Mouse (Mus musculus) forebrain, postnatal 0 days (tissue): ENCODE measurements around the gene Gimap7. TPM values are rescaled to one million over a fixed set of nuclear protein-coding genes. Genes with fewer than 3 reads are reported as not detected.
"Not testable (repeated sequence)": the region's sequence is repeated elsewhere in the genome, so short reads cannot be mapped to it uniquely, and the experiment has no call there.

ENCODE experiments used
- ATAC-seq: fragments of 200-750 bp; cut with Nextera tagmentation; 2 replicates; pipeline ENCODE4 v1.8.0; 2017; ENCODE audit warnings: mild to moderate bottlenecking, moderate library complexity
- DNase-seq: peaks from one replicate; pipeline ENCODE4 v3.0.0-alpha.2; 2015
- H3K27ac ChIP-seq: fragments of 300-500 bp; sonication (generic); 2 replicates; pipeline ENCODE4 v1.5.1; 2014; ENCODE audit warnings: low read depth, mild to moderate bottlenecking, antibody characterized with exemption, low read length, moderate library complexity, mixed read lengths
- H3K27me3 ChIP-seq: fragments of 300-500 bp; sonication (generic); 2 replicates; pipeline ENCODE4 v1.6.1; 2014; ENCODE audit warnings: mild to moderate bottlenecking, low read length, mixed read lengths; ENCODE audit not compliant: insufficient read depth
- H3K36me3 ChIP-seq: fragments of 300-500 bp; sonication (generic); 2 replicates; pipeline ENCODE4 v1.6.1; 2014; ENCODE audit warnings: mild to moderate bottlenecking, moderate library complexity; ENCODE audit not compliant: insufficient read depth
- H3K4me1 ChIP-seq: fragments of 300-500 bp; sonication (generic); 2 replicates; pipeline ENCODE4 v1.6.1; 2014; ENCODE audit warnings: antibody characterized with exemption; ENCODE audit not compliant: insufficient read depth
- H3K4me2 ChIP-seq: fragments of 300-500 bp; sonication (generic); 2 replicates; pipeline ENCODE4 v1.6.1; 2014; ENCODE audit warnings: low read depth, mild to moderate bottlenecking, moderate library complexity
- H3K4me3 ChIP-seq: fragments of 300-500 bp; sonication (generic); 2 replicates; pipeline ENCODE4 v1.5.1; 2014; ENCODE audit warnings: low read depth, low read length, mixed read lengths
- H3K9ac ChIP-seq: fragments of 300-500 bp; sonication (generic); 2 replicates; pipeline ENCODE4 v1.6.1; 2014; ENCODE audit warnings: mild to moderate bottlenecking
- H3K9me3 ChIP-seq: fragments of 300-500 bp; sonication (generic); 2 replicates; pipeline ENCODE4 v1.6.1; 2016; ENCODE audit warnings: low read length
- CTCF ChIP-seq: sonication (generic); IDR thresholded peaks from 2 replicates; pipeline ENCODE4 v1.5.1; 2016; ENCODE audit warnings: antibody characterized with exemption, control low read depth, low read depth
- WGBS: fragments of 180-500 bp; shearing (Covaris S2); extraction: QIAGEN DNeasy Blood & Tissue Kit; methylation state at CpG from one replicate; pipeline ENCODE4 v1.1.7; 2014; 5-methylcytosine and 5-hydroxymethylcytosine counted together
- polyA plus RNA-seq: library from polyadenylated mRNA; unstranded; fragments of >200 nt; fragmentation: Nextera tagmentation; extraction: Ambion mirVana; gene quantifications from 2 replicates; pipeline ENCODE4 v1.2.1, GENCODE M21; 2015
- total RNA-seq: library from RNA; depleted of rRNA; stranded (reverse); fragments of >200 nt; gene quantifications from 2 replicates; pipeline ENCODE4 v1.2.3, GENCODE M21; 2014

Gimap7 gene
- total and polyA plus RNA-seq, 2 experiments from 2014 or later = not detected

- Histone ChIP-seq H3K27ac (no peak overlapping the region), H3K4me2 (no peak overlapping the region), H3K9me3 (no peaks in the 10 kb centered on the region), H3K4me3 (no peak overlapping the region), H3K27me3 (no peaks in the 10 kb centered on the region), H3K4me1 (no peaks in the 10 kb centered on the region), H3K9ac (no peak overlapping the region), H3K36me3 (no peaks in the 10 kb centered on the region)
- TF ChIP-seq CTCF = no peak
- ATAC-seq = no peak
- no peak for DNase-seq
- WGBS = 92% methylated on average over 17 of the region's 17 CpGs
Observed at GRCm38 (mm10) chr6:48677492-48678345, 40.7 kb upstream of the Gimap7 start.

- Histone ChIP-seq H3K4me1 (no peaks in the 10 kb centered on the region), H3K9me3 (no peaks in the 10 kb centered on the region), H3K9ac (no peak overlapping the region), H3K27me3 (no peaks in the 10 kb centered on the region), H3K36me3 (no peaks in the 10 kb centered on the region), H3K27ac (no peak overlapping the region), H3K4me2 (no peak overlapping the region), H3K4me3 (no peak overlapping the region)
- ATAC-seq (no peak), DNase-seq (no peak)
- no peak for TF ChIP-seq CTCF
- WGBS = 92% methylated on average over 4 of the region's 4 CpGs
Observed at GRCm38 (mm10) chr6:48678391-48678790, 40.0 kb upstream of the Gimap7 start.

- Histone ChIP-seq H3K27me3 (no peaks in the 10 kb centered on the region), H3K27ac (no peak overlapping the region), H3K4me3 (no peak overlapping the region), H3K36me3 (no peaks in the 10 kb centered on the region), H3K9me3 (no peaks in the 10 kb centered on the region), H3K9ac (no peak overlapping the region), H3K4me1 (no peaks in the 10 kb centered on the region), H3K4me2 (no peak overlapping the region)
- DNase-seq (no peak), ATAC-seq (no peak)
- WGBS = 86% methylated on average over 6 of the region's 6 CpGs
- TF ChIP-seq CTCF = no peak
Observed at GRCm38 (mm10) chr6:48679701-48680100, 38.7 kb upstream of the Gimap7 start.

GRCm38 (mm10) chr6:48680421-48680820 is 38.0 kb upstream of the Gimap7 start:
- WGBS = 85% methylated on average over 5 of the region's 5 CpGs

DNA sequence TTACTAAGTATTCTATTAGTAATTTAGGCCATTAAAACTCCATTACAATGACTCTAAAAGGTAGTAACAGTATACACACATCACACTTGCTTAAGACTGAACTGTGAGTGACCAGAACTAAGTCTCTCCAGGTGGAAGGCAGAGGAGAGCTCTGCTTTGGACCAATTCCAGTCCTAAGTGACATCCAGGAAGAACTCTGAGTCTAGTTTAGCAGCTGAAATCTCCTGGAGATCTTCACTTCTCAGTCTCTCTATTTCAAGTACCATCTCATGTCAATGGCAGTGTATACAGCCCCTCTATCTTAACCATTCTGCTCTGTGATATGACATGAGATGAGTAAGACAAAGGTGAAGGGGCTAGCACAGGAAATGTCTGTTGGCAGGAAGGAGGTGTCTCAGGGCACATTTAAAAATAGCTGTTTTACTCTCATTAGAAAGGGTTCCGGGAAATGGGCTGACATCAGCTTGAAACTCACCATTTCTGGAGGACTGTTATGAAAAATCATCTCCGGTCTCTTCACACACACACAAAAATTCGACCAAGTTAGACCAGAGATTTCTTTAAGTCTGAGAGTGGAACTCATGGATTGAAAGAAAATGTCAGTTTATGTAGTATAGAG is 36.8 kb upstream of the Gimap7 start:
- Histone ChIP-seq H3K4me3 (no peak overlapping the region), H3K9ac (no peak overlapping the region), H3K4me2 (no peak overlapping the region), H3K9me3 (no peaks in the 10 kb centered on the region), H3K27ac (no peak overlapping the region), H3K27me3 (no peaks in the 10 kb centered on the region), H3K36me3 (no peaks in the 10 kb centered on the region), H3K4me1 (no peaks in the 10 kb centered on the region)
- no peak for DNase-seq
- WGBS = 83% methylated on average over 3 of the region's 3 CpGs
- no peak for TF ChIP-seq CTCF
- ATAC-seq = no peak

More at GRCm38 (mm10) chr6:48680421-48680820, 38.0 kb upstream of the Gimap7 start:
- no peak overlapping the region for H3K27ac ChIP-seq
- H3K9ac ChIP-seq = no peak overlapping the region
- H3K4me2 ChIP-seq = no peak overlapping the region
- H3K36me3 ChIP-seq = no peaks in the 10 kb centered on the region
- H3K27me3 ChIP-seq = no peaks in the 10 kb centered on the region
- H3K4me1 ChIP-seq = no peaks in the 10 kb centered on the region
- H3K4me3 ChIP-seq = no peak overlapping the region
- ATAC-seq = no peak
- DNase-seq = no peak
- TF ChIP-seq CTCF = no peak
- H3K9me3 ChIP-seq = no peaks in the 10 kb centered on the region

- H3K36me3 ChIP-seq = no peaks in the 10 kb centered on the region
- no peak overlapping the region for H3K4me3 ChIP-seq
- no peak overlapping the region for H3K27ac ChIP-seq
- no peaks in the 10 kb centered on the region for H3K27me3 ChIP-seq
- DNase-seq = no peak
- no peak for TF ChIP-seq CTCF
- no peaks in the 10 kb centered on the region for H3K9me3 ChIP-seq
- H3K4me2 ChIP-seq = no peak overlapping the region
- no peak for ATAC-seq
- WGBS = 74% methylated on average over 4 of the region's 4 CpGs
- H3K9ac ChIP-seq = no peak overlapping the region
- no peaks in the 10 kb centered on the region for H3K4me1 ChIP-seq
Observed at GRCm38 (mm10) chr6:48682271-48682670, 36.1 kb upstream of the Gimap7 start.

- DNase-seq, H3K4me2 ChIP-seq: not testable (repeated sequence)
- WGBS = 96% methylated on average over 3 of the region's 4 CpGs
Observed at GRCm38 (mm10) chr6:48683263-48683821, 35.1 kb upstream of the Gimap7 start.

More at GRCm38 (mm10) chr6:48683263-48683821, 35.1 kb upstream of the Gimap7 start:
- ATAC-seq, H3K4me1 ChIP-seq, H3K9me3 ChIP-seq, H3K9ac ChIP-seq, H3K36me3 ChIP-seq, H3K27ac ChIP-seq, H3K27me3 ChIP-seq, H3K4me3 ChIP-seq: not testable (repeated sequence)
